ENCODE assay signal across 22 mouse cellular contexts in genomic region chr2:152193346-152193710, GRCm38 (mm10). TPM values are rescaled to one million over a fixed set of nuclear protein-coding genes. Genes with fewer than 3 reads are reported as not detected.
A peak's percentile ranks its signal among the peaks of the same experiment; 100 is the strongest.
DNase-seq lines count a peak whose midpoint lies in the region; TF ChIP-seq lines count a peak whose summit lies in the region.
"Had no signal": no experiment of that assay in that cellular context is flagged by ENCODE, and none has a peak within 500 bp of the region (broad histone marks: within the 10 kb centered on the region; RNA-seq: fewer than 3 reads in every experiment).

No protein-coding gene starts in this region.

- intact Hi-C loops in gastrocnemius, adult 2 months (cut with DNase I) = no loop called here

- H3K27ac ChIP-seq in gastrocnemius, adult 2 months = peak overlapping the region; percentile 12; the same call in 1 of the 2 replicates
- H3K27ac ChIP-seq: embryonic facial prominence, embryonic 10.5 days; embryonic facial prominence, embryonic 12.5 days; forebrain, embryonic 13.5 days; forebrain, embryonic 15.5 days had no signal

- no peak overlapping the region for H3K4me3 ChIP-seq in gastrocnemius, adult 2 months
- H3K4me3 ChIP-seq: embryonic facial prominence, embryonic 10.5 days; embryonic facial prominence, embryonic 12.5 days; forebrain, embryonic 13.5 days; forebrain, embryonic 15.5 days had no signal

- TF ChIP-seq CTCF in gastrocnemius, adult 2 months (IDR thresholded peaks at IDR 0.05) = no peak

- no peak for DNase-seq in gastrocnemius, adult 2 months
- no peak for DNase-seq in gastrocnemius, adult 18-20 months (ENCODE audit: low spot score)
- DNase-seq in ES-CJ7 (ENCODE audit: low read depth, low spot score) (peak; percentile 57), R1 (ENCODE audit: low read depth, low spot score) (peak; percentile 61)
- DNase-seq in ovary, adult 18-20 months (ENCODE audit: low spot score) = no peak
- no peak for DNase-seq in layer of hippocampus, adult 11-12 months (ENCODE audit: low spot score)
- DNase-seq: adrenal gland, adult 8-10 months; adrenal gland, postnatal 14 days; adrenal gland, postnatal 36 days; B cell, adult 2 months; cerebellum, adult 11-12 months; cerebellum, adult 2 months; cerebellum, adult 9-10 months; cerebellum, postnatal 10 days; cerebellum, postnatal 25 days; forebrain, postnatal 0 days had no signal

RNA-seq across cellular contexts. Expression of gene Csnk2a1, which starts 33.3 kb away (rescaled TPM):
- 100 to 1,000 TPM in 1 of 2 experiments, 10 to 100 TPM in 1; 91.1 to 102 TPM for total RNA-seq in gastrocnemius, adult 2 months (2021)
- total RNA-seq in gastrocnemius, adult 18-20 months (2021) = 100 to 1,000 TPM in 1 of 2 experiments, 10 to 100 TPM in 1; 83.9 to 100 TPM

RNA-seq across cellular contexts. Expression of gene Tcf15, which starts 50.0 kb away (rescaled TPM):
- 10 to 100 TPM; 14.9 to 22.8 TPM for total RNA-seq in gastrocnemius, adult 2 months (2021)
- total RNA-seq in gastrocnemius, adult 18-20 months (2021) = 10 to 100 TPM in 1 of 2 experiments, 1 to 10 TPM in 1; 5.5 to 13.9 TPM
- total RNA-seq: CH12.LX, G1E had no signal

Comparison
In these comparisons a context has a peak if more than half of its experiments do, and no peak if none do; other contexts are left out.
1. DNase-seq: peak in ES-CJ7 (single experiment) and R1 (single experiment); none in gastrocnemius, adult 2 months (single experiment), gastrocnemius, adult 18-20 months (single experiment), ovary, adult 18-20 months (single experiment) and layer of hippocampus, adult 11-12 months (single experiment).